Mouse (Mus musculus) heart, postnatal 36 days (tissue): Measurements from ENCODE around the gene Pard6a. TPM values are rescaled to one million over a fixed set of nuclear protein-coding genes. Genes with fewer than 3 reads are reported as not detected.

ENCODE experiments used
- DNase-seq, 2 experiments: peaks; one replicate each; pipeline ENCODE4 v3.0.0; 2021 to 2022
- intact Hi-C: fragments of 180-260 bp; cut with DNase I; formaldehyde crosslinking; loops from one replicate; pipeline ENCODE4 v1.15.1; 2025
- total RNA-seq, 2 experiments: library from RNA; stranded (reverse); gene quantifications; 2 replicates each; pipeline ENCODE4 v1.2.3; 2021

Pard6a gene
- total RNA-seq, 2 experiments from 2014 or later: 7.7 to 8.5 TPM

- no peak for DNase-seq
- intact Hi-C loops: loop anchor here (2.0 kb wide), 1 partner anchor 63 kb away; the partner anchor contains the start of genes Agrp and Ctcf
Observed at GRCm38 (mm10) chr8:105699488-105700215, 1.3 kb upstream of the Pard6a start.

GRCm38 (mm10) chr8:105700566-105700965 lies 382 bp upstream of the Pard6a start:
- no peak for DNase-seq

DNA sequence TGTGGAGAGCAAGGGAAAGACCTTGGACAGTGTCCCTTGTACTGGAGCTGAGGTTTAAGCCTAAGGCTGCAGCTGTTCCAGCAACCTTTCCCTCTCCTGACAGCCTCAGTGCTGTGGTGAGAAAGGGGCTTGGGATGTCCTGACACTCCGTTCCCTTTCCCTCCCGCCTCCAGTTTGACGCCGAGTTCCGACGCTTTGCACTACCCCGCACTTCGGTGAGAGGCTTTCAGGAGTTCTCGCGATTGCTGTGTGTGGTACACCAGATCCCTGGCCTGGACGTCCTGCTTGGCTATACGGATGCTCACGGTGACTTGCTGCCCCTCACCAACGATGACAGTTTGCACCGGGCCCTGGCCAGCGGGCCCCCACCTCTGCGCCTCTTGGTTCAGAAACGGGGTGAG lies 1.1 kb downstream of the Pard6a start:
- no peak for DNase-seq
- intact Hi-C loops: no loop called here

More at GRCm38 (mm10) chr8:105700566-105700965, 382 bp upstream of the Pard6a start:
- intact Hi-C loops: loop anchor here (2.0 kb wide), 1 partner anchor 64 kb away; the partner anchor contains the start of genes Agrp and Ctcf

GRCm38 (mm10) chr8:105702731-105703415 lies 1.9 kb downstream of the Pard6a start:
- intact Hi-C loops: no loop called here
- no peak for DNase-seq

DNA sequence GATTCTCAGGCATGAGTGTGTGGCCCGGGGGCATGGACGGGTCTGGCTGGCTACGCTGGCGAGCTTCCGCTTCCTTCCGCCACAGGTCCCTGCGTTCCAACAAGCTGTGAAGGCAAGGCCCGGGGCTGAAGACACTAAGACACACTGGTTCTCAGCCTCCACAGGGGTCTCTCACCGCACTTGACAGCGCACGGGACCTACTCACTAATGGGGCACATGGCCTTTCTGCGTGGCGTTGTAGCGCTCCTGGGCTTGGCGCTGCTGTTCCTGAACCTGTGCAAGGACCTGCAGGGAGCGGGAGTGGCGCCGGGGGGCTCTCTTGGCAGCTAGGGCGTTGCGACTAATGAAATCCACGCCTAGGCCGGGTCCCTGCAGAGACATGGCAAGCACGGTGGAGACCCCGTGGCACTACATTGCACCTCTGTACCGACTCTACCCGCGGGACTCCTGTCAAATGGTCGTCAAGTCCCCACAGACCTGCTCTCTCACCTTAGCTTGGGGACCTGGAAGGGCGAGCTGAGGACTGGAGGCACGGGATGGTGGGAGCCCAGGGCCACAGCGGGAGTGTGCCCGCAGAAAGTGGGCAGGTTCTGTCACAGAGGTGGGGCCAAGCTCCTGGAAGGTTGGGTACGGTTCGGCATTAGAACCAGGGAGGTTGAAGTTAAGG lies 3.3 kb downstream of the Pard6a start:
- intact Hi-C loops: no loop called here
- DNase-seq: no peak

DNA sequence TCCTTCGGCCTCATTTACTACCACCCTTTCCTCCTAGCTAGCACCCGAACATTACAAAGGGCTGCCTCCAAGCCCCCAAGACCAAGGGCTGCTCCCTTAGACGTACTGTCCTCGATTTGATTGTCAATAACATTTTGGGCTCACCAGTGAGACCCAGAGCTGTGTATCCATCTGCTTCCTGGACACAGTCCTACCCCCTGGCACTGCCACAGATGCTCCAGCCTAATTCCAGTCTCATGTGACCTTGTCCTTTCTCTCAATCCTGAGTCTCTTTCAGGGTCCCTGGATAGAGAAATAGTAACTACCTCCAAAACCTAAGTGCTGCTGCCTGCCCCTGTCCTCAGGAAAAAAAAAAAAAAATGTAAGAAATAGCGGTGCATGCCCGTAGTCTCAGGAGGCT lies 4.0 kb downstream of the Pard6a start:
- intact Hi-C loops: no loop called here
- no peak for DNase-seq

DNA sequence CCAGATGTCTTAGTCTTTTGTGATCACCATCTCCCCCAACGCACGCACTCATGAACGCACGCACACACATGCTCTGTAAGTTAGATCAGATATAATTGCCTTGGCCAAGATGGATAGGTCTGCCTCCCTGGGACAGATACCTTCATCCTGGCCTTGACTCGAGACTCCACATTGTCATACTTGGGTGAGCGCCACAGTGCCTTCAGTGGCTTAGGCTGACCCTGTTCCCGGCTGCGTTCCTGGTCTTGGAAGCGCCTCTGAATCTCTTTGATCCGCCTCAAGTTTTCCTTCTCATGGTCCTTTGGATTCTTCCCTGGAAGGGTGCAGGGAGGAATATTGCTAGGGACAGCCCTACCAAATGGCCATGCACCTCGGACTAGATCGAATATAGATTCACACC lies 5.5 kb downstream of the Pard6a start:
- DNase-seq: no peak
- intact Hi-C loops: no loop called here

- intact Hi-C loops: no loop called here
- DNase-seq: peak; percentile 79 to 81
Observed at GRCm38 (mm10) chr8:105707498-105708403, 6.8 kb downstream of the Pard6a start, which contains the start of the genes 4933405L10Rik and Enkd1. 4933405L10Rik (plus strand) TSS chr8:105707655. Enkd1 (minus strand) TSS chr8:105708210.

GRCm38 (mm10) chr8:105708675-105709074 lies 7.7 kb downstream of the Pard6a start:
- no peak for DNase-seq
- intact Hi-C loops: no loop called here

DNA sequence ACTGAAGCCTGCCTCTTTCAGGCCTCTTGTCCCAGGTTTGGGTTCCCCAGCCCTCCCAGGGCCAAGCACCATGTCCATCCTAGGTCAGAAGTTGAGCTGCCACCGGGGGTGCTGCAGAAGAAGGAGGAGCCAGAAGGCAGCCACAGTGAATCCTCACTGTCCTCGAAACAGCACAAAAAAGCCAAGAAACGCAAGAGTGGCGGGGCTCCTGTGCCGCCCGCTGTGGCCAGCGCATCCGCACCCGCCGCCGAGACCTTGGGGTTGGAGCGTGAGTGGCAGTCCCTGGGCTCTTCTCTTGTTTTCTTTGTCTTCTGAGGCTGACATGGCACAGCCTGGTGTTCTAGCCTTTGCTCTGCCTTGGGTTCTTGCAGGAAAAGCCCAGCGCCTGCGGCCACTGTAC lies 8.4 kb downstream of the Pard6a start:
- DNase-seq: no peak
- intact Hi-C loops: no loop called here

GRCm38 (mm10) chr8:105712286-105712685 lies 11.3 kb downstream of the Pard6a start:
- intact Hi-C loops: no loop called here
- DNase-seq: no peak

GRCm38 (mm10) chr8:105714139-105714538 lies 13.2 kb downstream of the Pard6a start:
- peak; percentile 89 to 92 for DNase-seq
- intact Hi-C loops: loop anchor here (1.0 to 2.0 kb wide), 5 partner anchors 45 to 308 kb away; partner anchors contain the start of gene Gfod2

- no peak for DNase-seq
- intact Hi-C loops: loop anchor here (2.0 kb wide), 3 partner anchors 44 to 116 kb away; partner anchors contain the start of gene Gfod2
Observed at GRCm38 (mm10) chr8:105715042-105715441, 14.1 kb downstream of the Pard6a start.

DNA sequence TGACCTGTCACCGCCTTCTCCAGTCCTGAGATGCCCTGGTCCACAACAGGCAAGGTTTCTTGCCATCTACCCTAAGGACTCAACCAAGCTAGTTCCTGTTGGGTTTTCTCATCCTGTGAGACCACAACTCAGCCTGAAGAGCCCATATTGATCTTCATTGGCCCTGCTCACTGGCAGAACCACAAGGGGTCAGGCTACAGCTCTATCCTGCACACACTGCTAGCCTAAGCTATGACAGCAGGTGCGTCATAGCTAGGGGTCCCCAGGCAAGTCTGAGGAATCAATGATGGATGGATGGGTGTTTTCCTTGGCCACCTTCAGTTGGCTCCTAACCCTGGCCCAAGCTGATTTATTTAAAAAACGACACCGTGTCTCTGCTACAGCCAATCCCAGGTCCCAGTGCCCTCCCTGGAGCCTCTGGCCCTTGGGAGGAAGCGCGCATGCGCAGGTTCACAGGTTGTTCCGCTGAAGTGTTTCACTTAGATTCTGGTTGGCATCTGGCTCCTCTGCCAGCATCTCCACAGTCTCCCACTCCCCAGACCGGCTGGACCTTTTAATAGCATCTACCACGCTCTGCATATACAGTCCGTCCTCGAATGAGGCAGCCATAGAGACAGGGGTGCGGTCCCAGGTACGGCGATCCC lies 15.5 kb downstream of the Pard6a start:
- DNase-seq: no peak
- intact Hi-C loops: no loop called here

GRCm38 (mm10) chr8:105719637-105720036 lies 18.7 kb downstream of the Pard6a start:
- intact Hi-C loops: no loop called here

GRCm38 (mm10) chr8:105722861-105723260 lies 21.9 kb downstream of the Pard6a start:
- no peak for DNase-seq
- intact Hi-C loops: no loop called here

More at GRCm38 (mm10) chr8:105719637-105720036, 18.7 kb downstream of the Pard6a start:
- DNase-seq: no peak

- DNase-seq: no peak
- intact Hi-C loops: no loop called here
Observed at GRCm38 (mm10) chr8:105725726-105726125, 24.8 kb downstream of the Pard6a start.

GRCm38 (mm10) chr8:105727397-105728124 lies 26.6 kb downstream of the Pard6a start:
- peak; percentile 53 to 58 for DNase-seq
- intact Hi-C loops: no loop called here

DNA sequence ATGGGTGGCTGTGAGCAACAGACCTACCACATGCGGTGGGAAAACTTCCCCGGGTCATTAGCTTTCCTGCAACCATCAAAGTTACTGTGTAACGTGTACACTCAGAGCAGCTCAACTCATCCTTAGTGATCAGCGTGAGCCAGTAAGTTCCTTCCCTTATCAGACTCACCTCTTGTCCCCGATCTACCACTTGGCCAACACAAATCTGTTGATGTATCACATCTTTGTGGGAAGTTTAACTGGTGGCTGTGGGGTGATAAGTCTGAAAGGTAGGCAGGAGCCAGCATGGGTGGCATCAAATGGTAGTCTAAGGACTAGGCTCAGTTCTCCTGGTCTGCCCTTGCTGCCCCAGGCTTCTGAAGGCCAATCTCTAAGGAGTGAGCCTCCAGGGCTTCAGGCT lies 31.2 kb downstream of the Pard6a start:
- DNase-seq: no peak
- intact Hi-C loops: no loop called here
